Mouse (Mus musculus): ENCODE measurements around the gene Dda1. TPM values are rescaled to one million over a fixed set of nuclear protein-coding genes. Genes with fewer than 3 reads are reported as not detected.

Gene Dda1
- polyA plus RNA-seq, 1 experiment = 38.2 TPM

- H3K36me3 ChIP-seq (ENCODE audit: control insufficient read depth, insufficient read depth, low read length, poor library complexity, severe bottlenecking) = peaks cover 7% of the 10 kb centered on the region
Measured at GRCm38 (mm10) chr8:71469411-71469810, 412 bp downstream of the Dda1 start.

GRCm38 (mm10) chr8:71470146-71470912 is 1.3 kb downstream of the Dda1 start:
- Histone ChIP-seq H3K4me3 (ENCODE audit: low read depth, low read length) (peak overlapping the region; percentile 79; the same call in 1 of the 2 replicates), H3K9me3 (replicated peaks; ENCODE audit: control insufficient read depth, insufficient read depth, low read length, poor library complexity, severe bottlenecking) (no peaks in the 10 kb centered on the region), H3K4me1 (ENCODE audit: control insufficient read depth, insufficient read depth, low read length) (peaks cover 2% of the 10 kb centered on the region), H3K9ac (ENCODE audit: low read depth, poor library complexity, severe bottlenecking) (peak overlapping the region; percentile 88), H3K36me3 (ENCODE audit: control insufficient read depth, insufficient read depth, low read length, poor library complexity, severe bottlenecking) (peaks cover 10% of the 10 kb centered on the region), H3K27ac (ENCODE audit: insufficient read depth, low read length) (no peak overlapping the region), H3K27me3 (ENCODE audit: control insufficient read depth, insufficient read depth, low read length, poor library complexity, severe bottlenecking) (no peaks in the 10 kb centered on the region)
- TF ChIP-seq EP300 (IDR thresholded peaks at IDR 0.05; ENCODE audit: insufficient read depth, low read depth, low read length) (no peak), CTCF (IDR thresholded peaks at IDR 0.05; ENCODE audit: low read depth, low read length) (no peak), POLR2A (IDR thresholded peaks at IDR 0.05; ENCODE audit: insufficient read depth, low read length) (no peak)

More at GRCm38 (mm10) chr8:71469411-71469810, 412 bp downstream of the Dda1 start:
- Histone ChIP-seq H3K4me3 (ENCODE audit: low read depth, low read length) (peak overlapping the region; percentile 79), H3K27ac (ENCODE audit: insufficient read depth, low read length) (no peak overlapping the region), H3K9ac (ENCODE audit: low read depth, poor library complexity, severe bottlenecking) (peak overlapping the region; percentile 88), H3K9me3 (replicated peaks; ENCODE audit: control insufficient read depth, insufficient read depth, low read length, poor library complexity, severe bottlenecking) (no peaks in the 10 kb centered on the region), H3K4me1 (ENCODE audit: control insufficient read depth, insufficient read depth, low read length) (peaks cover 2% of the 10 kb centered on the region), H3K27me3 (ENCODE audit: control insufficient read depth, insufficient read depth, low read length, poor library complexity, severe bottlenecking) (no peaks in the 10 kb centered on the region)
- TF ChIP-seq POLR2A (IDR thresholded peaks at IDR 0.05; ENCODE audit: insufficient read depth, low read length) = no peak
- no peak for TF ChIP-seq CTCF (IDR thresholded peaks at IDR 0.05; ENCODE audit: low read depth, low read length)
- TF ChIP-seq EP300 (IDR thresholded peaks at IDR 0.05; ENCODE audit: insufficient read depth, low read depth, low read length) = no peak

GRCm38 (mm10) chr8:71470913-71471255 is 1.9 kb downstream of the Dda1 start:
- no peak for TF ChIP-seq POLR2A (IDR thresholded peaks at IDR 0.05; ENCODE audit: insufficient read depth, low read length)
- no peak for TF ChIP-seq CTCF (IDR thresholded peaks at IDR 0.05; ENCODE audit: low read depth, low read length)
- no peak for TF ChIP-seq EP300 (IDR thresholded peaks at IDR 0.05; ENCODE audit: insufficient read depth, low read depth, low read length)
- Histone ChIP-seq H3K27ac (ENCODE audit: insufficient read depth, low read length) (no peak overlapping the region), H3K9me3 (replicated peaks; ENCODE audit: control insufficient read depth, insufficient read depth, low read length, poor library complexity, severe bottlenecking) (no peaks in the 10 kb centered on the region), H3K36me3 (ENCODE audit: control insufficient read depth, insufficient read depth, low read length, poor library complexity, severe bottlenecking) (peaks cover 10% of the 10 kb centered on the region), H3K4me3 (ENCODE audit: low read depth, low read length) (no peak overlapping the region), H3K4me1 (ENCODE audit: control insufficient read depth, insufficient read depth, low read length) (peaks cover 2% of the 10 kb centered on the region), H3K9ac (ENCODE audit: low read depth, poor library complexity, severe bottlenecking) (no peak overlapping the region), H3K27me3 (ENCODE audit: control insufficient read depth, insufficient read depth, low read length, poor library complexity, severe bottlenecking) (no peaks in the 10 kb centered on the region)

GRCm38 (mm10) chr8:71471861-71472260 is 2.9 kb downstream of the Dda1 start:
- Histone ChIP-seq H3K36me3 (ENCODE audit: control insufficient read depth, insufficient read depth, low read length, poor library complexity, severe bottlenecking) (peaks cover 7% of the 10 kb centered on the region), H3K9ac (ENCODE audit: low read depth, poor library complexity, severe bottlenecking) (no peak overlapping the region), H3K4me1 (ENCODE audit: control insufficient read depth, insufficient read depth, low read length) (peaks cover 2% of the 10 kb centered on the region), H3K9me3 (replicated peaks; ENCODE audit: control insufficient read depth, insufficient read depth, low read length, poor library complexity, severe bottlenecking) (no peaks in the 10 kb centered on the region), H3K4me3 (ENCODE audit: low read depth, low read length) (no peak overlapping the region), H3K27me3 (ENCODE audit: control insufficient read depth, insufficient read depth, low read length, poor library complexity, severe bottlenecking) (no peaks in the 10 kb centered on the region), H3K27ac (ENCODE audit: insufficient read depth, low read length) (no peak overlapping the region)
- TF ChIP-seq POLR2A (IDR thresholded peaks at IDR 0.05; ENCODE audit: insufficient read depth, low read length) (no peak), CTCF (IDR thresholded peaks at IDR 0.05; ENCODE audit: low read depth, low read length) (no peak), EP300 (IDR thresholded peaks at IDR 0.05; ENCODE audit: insufficient read depth, low read depth, low read length) (no peak)

- TF ChIP-seq CTCF (IDR thresholded peaks at IDR 0.05; ENCODE audit: low read depth, low read length) (peak; percentile 58), POLR2A (IDR thresholded peaks at IDR 0.05; ENCODE audit: insufficient read depth, low read length) (no peak), EP300 (IDR thresholded peaks at IDR 0.05; ENCODE audit: insufficient read depth, low read depth, low read length) (no peak)
- peaks cover 2% of the 10 kb centered on the region for H3K4me1 ChIP-seq (ENCODE audit: control insufficient read depth, insufficient read depth, low read length)
- no peaks in the 10 kb centered on the region for H3K27me3 ChIP-seq (ENCODE audit: control insufficient read depth, insufficient read depth, low read length, poor library complexity, severe bottlenecking)
- H3K4me3 ChIP-seq (ENCODE audit: low read depth, low read length) = no peak overlapping the region
- no peak overlapping the region for H3K9ac ChIP-seq (ENCODE audit: low read depth, poor library complexity, severe bottlenecking)
- peaks cover 7% of the 10 kb centered on the region for H3K36me3 ChIP-seq (ENCODE audit: control insufficient read depth, insufficient read depth, low read length, poor library complexity, severe bottlenecking)
- no peaks in the 10 kb centered on the region for H3K9me3 ChIP-seq (replicated peaks; ENCODE audit: control insufficient read depth, insufficient read depth, low read length, poor library complexity, severe bottlenecking)
- H3K27ac ChIP-seq (ENCODE audit: insufficient read depth, low read length) = no peak overlapping the region
Measured at GRCm38 (mm10) chr8:71472601-71473386, 3.8 kb downstream of the Dda1 start.

GRCm38 (mm10) chr8:71474344-71474743 is 5.3 kb downstream of the Dda1 start:
- H3K36me3 ChIP-seq (ENCODE audit: control insufficient read depth, insufficient read depth, low read length, poor library complexity, severe bottlenecking) = peaks cover 7% of the 10 kb centered on the region
- no peak overlapping the region for H3K9ac ChIP-seq (ENCODE audit: low read depth, poor library complexity, severe bottlenecking)
- TF ChIP-seq CTCF (IDR thresholded peaks at IDR 0.05; ENCODE audit: low read depth, low read length) (no peak), EP300 (IDR thresholded peaks at IDR 0.05; ENCODE audit: insufficient read depth, low read depth, low read length) (no peak)
- H3K4me3 ChIP-seq (ENCODE audit: low read depth, low read length) = no peak overlapping the region
- H3K27me3 ChIP-seq (ENCODE audit: control insufficient read depth, insufficient read depth, low read length, poor library complexity, severe bottlenecking) = no peaks in the 10 kb centered on the region
- H3K27ac ChIP-seq (ENCODE audit: insufficient read depth, low read length) = no peak overlapping the region
- H3K4me1 ChIP-seq (ENCODE audit: control insufficient read depth, insufficient read depth, low read length) = peaks cover 2% of the 10 kb centered on the region
- H3K9me3 ChIP-seq (replicated peaks; ENCODE audit: control insufficient read depth, insufficient read depth, low read length, poor library complexity, severe bottlenecking) = no peaks in the 10 kb centered on the region

Measured in ES-Bruce4 (cell line).